Mouse (Mus musculus): ENCODE data around the gene Timm13.

The Timm13 gene

DNA sequence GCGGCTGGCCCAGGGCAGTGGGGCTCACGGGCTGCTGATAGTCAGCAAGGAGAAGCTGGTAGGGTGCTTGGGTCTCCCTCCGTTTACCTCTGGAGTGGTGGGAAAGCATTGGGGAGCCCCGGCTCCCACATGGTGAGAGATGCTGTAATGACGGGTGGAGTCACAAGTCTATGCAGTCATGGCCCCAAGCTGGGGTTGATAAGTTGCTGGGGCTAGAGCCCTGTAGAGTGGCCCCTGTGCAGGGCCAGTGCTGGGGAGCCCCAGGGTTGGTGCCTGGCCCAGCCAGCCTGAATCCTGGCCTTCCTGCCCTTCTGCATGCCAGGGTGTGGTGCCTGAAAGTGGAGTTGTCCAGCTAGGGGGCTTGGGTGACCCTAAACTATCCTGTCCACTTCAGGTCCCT lies 38.5 kb downstream of the Timm13 start:
- DNase-seq (ENCODE audit: low spot score): no peak

DNA sequence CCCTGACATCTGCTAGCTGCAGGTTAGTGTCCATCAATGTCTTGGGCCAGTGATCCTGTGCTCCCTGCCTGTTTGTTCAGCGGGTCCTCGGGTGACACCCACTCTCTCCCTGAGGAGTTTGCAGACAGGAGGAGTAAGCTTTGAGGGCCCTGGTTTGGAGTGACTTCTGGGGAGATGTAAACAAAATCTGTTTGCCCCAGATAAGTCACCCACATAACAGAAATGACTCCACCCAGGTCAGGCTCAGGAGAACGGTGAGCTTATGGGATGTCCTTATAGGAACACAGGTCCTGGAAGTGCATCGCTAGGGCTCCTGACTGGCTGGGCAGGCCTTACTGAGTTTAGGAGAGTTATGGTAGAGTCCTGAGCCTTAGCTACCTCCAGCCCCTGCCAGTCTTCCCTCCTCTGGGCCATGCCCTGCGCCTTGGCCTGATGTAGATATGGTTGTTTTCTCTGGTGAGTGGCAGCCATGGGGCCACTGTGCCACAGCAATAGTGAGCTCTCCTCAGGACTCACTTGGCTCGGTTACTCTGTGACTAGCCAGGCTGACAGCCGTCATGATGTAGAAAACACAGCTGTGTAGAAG lies 42.3 kb downstream of the Timm13 start:
- DNase-seq (ENCODE audit: low spot score): no peak

DNA sequence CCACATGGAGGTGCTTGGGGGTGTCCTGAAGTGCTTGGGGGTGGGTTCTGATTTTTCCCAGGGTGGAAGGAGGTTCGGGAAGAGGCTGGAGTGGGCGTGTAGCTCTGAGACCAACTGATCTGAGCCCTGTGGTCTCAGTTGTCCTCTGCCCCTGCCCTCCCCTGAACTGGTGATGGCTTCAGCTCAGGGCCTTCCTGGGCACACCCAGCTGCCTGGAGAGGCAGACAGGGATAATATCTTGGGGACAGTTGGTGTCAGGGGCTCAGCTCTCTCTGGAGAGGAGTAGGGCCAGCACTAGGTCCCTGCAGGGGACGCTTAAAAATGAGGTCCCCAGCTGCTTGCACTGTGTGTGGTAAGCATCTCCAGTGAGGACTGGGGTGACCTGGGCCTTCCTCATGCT lies 42.9 kb downstream of the Timm13 start:
- no peak for DNase-seq (ENCODE audit: low spot score)

DNA sequence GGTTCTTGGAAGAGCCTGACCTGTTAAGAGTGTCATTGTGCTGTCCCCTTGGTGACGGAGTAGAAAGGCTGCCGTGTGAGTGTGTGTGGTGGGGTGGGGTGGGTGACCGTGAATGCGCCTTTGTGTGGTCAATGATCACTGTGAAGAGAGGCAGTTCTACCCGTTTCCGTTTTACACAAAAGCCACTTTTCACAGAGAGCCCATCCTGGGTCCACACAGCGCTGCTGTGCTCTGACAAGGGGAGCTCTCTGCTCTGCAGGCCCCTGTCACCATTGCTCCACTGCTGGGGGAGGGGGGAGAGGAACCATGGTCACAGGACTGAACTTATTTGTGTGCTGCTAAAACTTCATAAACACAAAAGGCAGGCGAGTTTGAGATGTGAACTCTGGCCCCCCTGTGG lies 43.4 kb downstream of the Timm13 start:
- no peak for DNase-seq (ENCODE audit: low spot score)

DNA sequence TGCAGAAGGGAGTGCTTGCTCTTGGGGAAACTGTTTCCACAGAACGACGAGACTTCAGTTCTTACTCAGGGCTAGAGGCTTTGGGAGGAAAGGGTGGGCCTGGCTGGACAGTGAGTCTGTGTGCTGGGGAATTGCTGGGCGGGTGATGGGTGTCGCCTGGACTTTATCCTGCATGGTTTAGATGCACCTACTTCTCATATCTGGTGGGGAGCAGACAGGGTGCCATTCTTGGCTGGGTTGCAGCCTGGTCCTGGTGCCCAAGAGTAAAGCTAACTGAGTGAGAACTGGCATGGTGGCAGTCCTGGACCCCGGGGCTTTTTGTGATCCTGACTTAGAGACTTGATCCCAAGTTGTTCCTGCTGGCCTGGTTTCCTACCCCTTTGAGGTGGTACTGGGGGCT lies 43.9 kb downstream of the Timm13 start:
- no peak for DNase-seq (ENCODE audit: low spot score)

DNA sequence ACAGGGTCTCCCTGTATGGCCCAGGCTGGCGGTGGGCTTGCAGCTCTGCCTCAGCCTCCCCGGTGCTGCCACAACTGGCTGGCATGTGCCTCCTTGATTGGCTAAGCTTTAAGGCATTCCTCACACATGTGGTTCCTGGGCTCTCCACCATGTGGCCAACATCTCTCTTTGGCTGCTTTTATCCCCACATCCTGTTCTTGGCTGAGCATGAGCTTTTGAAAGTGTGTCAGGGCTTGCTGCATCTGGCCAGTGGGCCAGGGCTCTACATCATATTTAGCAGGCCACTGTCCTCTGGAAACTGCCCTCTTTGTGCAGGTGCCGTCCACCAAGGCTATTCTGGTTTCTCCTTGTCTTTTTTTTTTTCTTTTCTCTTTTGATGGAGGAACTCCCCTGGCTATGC lies 44.5 kb downstream of the Timm13 start:
- no peak for DNase-seq (ENCODE audit: low spot score)

DNA sequence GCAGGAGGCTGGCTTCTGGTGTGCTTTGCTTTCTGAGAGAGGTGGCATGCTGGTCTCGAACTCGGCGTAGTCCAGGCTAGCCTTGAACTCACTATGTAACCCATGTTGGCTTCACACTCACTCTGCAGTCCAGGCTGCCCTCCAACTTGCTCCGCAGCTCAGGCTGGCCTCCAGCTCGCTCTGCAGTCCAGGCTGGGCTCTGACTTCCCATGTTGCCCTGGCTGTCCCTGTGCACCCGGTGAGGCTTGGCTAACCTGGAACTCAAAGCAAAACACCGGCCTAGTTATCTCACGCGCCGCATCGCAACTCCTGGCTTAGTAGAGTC lies 45.1 kb downstream of the Timm13 start:
- DNase-seq (ENCODE audit: low spot score): no peak

DNA sequence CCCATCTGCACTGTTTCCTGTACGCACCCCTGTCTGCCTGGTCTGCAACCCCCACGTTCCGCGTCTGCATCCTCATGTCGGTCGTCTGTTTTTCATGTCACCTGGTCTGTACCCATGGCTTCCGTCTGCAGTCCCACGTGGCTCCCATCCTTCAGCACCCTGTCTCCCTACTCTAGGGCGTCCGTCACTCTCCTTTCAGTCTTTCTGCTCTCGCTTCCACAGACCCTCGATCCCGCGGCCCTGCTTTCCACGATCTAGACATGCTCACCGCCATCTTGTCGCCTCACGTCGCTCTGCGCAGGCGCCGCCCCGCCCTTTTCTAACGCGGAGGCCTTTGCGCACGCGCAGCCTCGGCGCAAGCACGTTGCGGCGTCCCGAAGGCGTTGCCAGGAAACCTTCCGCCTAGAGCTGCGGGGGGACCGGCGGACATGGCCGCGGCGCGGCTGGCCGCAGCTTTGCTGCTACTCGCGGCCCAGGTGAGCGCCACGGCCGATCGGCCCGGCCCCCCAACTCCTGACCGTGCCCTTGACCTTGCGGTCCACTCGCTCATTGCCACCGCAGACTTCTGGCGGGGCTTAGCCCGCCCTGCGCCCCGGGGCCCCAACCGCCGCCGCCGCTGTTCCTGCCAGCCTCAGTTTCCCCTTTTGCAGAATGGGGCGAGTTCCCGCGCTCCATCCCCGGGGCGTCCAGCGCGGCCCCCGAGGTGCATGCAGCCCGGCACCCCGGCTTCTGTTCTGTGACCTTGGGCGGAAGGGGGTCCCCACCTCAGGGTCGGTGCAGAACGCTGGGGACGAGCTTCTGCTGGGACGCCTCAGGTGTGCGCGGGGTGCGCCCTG lies 45.6 kb downstream of the Timm13 start, which contains the start of the genes Lsm7 and Sppl2b:
TSS of gene Lsm7 (minus strand) at position 297 of the 836 bp plus-strand sequence.
TSS of gene Sppl2b (plus strand) at position 363 of the 836 bp plus-strand sequence.
- peak; percentile 94 for DNase-seq (ENCODE audit: low spot score)

All from yolk sac, embryonic 10.5 days (tissue).